Mouse (Mus musculus) gastrocnemius, postnatal 36 days (tissue): ENCODE results near the gene Dnajc7. TPM values are rescaled to one million over a fixed set of nuclear protein-coding genes. Genes with fewer than 3 reads are reported as not detected.
"Not testable (repeated sequence)": the region's sequence is repeated elsewhere in the genome, so short reads cannot be mapped to it uniquely, and the experiment has no call there.

Experiments used
- DNase-seq, 2 experiments: peaks; one replicate each; pipeline ENCODE4 v3.0.0; 2022
- intact Hi-C: fragments of 180-260 bp; cut with DNase I; formaldehyde crosslinking; loops from one replicate; pipeline ENCODE4 v1.15.1; 2025
- total RNA-seq, 2 experiments: library from RNA; stranded (reverse); gene quantifications; 2 replicates each; pipeline ENCODE4 v1.2.3; 2021

Dnajc7 gene
- total RNA-seq, 2 experiments from 2014 or later: 105 to 110 TPM

DNA sequence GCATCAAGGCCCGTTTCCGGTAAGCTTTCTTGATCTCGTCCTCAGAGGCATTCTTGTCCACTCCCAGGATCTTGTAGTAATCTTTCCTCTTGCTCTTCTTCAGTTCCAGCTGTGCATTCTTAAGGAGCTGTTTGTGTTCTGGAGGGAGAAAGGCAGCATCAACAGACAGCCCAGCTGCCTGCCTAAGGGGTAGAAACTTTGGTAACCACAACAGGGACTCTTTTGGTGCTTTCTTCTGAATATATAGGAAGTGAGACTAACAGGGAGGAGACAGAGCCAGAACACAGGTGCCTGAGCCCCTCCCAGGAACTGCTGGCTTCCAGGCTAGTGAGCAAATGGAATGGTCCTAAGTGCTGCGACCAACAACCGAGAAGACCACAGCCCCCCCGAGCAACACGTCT, 35.4 kb downstream of the Dnajc7 start:
- intact Hi-C loops: no loop called here
- no peak for DNase-seq

DNA sequence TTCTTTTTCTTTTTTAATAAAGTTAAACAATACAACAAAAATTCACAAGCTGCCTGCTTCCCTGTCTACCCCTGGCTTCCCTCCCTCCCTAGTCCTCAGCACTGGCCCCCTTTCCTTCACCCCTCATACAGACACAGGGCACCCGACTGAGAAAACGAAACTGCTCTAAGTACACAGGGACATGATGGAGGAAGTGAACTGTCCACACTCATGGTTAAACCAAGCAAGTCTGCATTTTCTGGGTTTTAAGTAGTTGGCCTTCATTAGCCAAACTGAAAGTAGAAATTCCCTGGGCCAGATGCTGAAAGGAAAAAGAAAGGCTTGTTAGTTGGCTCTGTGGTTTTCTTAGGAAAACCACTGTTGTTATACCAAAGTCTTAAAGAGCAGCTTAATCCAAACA, 37.1 kb downstream of the Dnajc7 start:
- intact Hi-C loops: no loop called here
- no peak for DNase-seq

DNA sequence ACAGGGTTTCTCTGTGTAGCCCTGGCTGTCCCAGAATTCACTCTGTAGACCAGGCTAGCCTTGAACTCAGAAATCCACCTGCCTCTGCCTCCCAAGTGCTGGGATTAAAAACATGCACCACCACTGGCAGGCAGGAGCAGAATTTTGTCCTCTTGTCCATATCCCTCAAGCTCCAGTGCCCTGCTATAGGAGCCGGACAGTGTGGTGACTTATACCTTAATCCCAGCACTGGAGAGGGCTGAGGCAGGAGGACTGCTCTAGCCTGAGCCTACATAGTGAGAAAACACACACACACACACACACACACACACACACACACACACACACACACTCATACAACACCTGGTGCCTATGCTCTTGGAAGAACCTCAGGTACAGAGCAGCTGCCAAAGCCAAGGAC, 37.6 kb downstream of the Dnajc7 start:
- intact Hi-C loops, DNase-seq: not testable (repeated sequence)

DNA sequence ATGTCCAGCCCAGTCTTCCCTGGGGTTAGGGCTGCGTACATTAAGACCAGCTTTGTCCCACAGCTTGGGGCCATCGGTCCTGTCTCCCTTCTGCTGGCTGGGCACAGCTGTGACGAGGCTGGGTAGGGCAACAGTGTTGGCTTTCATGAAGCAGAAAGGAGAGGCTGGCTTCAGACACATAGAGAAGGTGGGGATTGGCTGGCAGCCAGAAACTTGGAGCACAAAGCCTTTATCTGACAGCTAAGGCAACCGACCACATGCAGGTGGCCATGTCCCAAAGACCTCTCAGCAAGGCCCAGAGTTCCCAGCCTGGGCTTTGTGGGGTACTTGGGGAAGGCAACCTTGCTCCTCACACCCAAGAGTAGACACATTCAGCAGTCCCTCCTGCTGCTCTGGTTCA, 38.2 kb downstream of the Dnajc7 start:
- intact Hi-C loops: no loop called here
- no peak for DNase-seq

DNA sequence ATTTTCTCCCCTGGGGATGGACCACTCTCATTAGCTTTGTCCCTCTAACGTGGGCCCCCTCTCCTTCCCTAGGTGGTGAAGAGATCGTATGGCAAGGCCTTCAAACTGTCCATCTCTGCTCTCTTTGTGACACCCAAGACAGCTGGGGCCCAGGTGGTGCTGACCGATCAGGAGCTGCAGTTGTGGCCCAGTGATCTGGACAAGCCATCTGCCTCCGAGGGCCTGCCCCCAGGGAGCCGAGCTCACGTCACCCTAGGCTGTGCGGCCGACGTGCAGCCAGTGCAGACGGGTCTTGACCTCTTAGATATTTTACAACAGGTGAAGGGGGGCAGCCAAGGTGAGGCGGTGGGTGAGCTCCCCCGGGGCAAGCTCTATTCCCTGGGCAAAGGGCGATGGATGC, 39.7 kb downstream of the Dnajc7 start:
- no peak for DNase-seq
- intact Hi-C loops: no loop called here

DNA sequence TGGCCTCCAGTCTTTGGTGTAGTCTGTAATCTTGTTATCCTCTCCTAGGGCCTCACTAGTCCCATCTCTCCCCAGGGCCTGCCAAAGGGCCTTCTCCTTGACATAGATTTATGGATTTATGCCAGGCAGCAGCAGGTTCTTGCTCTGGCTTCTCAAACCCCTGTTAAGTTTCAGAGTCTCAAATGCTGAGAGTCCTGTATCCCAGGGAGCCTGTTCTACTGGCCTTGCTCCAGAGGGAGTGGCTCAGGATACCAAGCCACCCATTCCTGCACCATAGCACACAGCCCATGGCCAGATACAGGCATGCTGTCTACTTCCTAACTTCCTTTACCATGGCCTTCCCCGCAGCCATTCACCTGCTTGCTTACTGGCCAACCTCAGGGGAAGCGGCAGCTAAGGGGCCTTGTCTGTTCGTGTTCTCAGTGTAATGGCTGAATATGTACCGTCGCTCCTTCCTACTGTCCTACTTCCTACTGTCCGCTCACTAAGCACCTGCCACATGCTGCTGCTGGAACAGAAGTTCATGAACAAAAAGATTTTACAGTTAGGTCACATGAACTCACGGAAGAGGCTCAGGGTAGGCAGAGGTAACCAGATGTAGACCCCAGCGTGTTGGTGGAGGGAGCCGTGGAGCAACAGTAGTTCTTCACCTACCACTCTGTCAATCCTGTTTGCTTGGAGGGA, 40.7 kb downstream of the Dnajc7 start:
- DNase-seq: no peak
- intact Hi-C loops: no loop called here

DNA sequence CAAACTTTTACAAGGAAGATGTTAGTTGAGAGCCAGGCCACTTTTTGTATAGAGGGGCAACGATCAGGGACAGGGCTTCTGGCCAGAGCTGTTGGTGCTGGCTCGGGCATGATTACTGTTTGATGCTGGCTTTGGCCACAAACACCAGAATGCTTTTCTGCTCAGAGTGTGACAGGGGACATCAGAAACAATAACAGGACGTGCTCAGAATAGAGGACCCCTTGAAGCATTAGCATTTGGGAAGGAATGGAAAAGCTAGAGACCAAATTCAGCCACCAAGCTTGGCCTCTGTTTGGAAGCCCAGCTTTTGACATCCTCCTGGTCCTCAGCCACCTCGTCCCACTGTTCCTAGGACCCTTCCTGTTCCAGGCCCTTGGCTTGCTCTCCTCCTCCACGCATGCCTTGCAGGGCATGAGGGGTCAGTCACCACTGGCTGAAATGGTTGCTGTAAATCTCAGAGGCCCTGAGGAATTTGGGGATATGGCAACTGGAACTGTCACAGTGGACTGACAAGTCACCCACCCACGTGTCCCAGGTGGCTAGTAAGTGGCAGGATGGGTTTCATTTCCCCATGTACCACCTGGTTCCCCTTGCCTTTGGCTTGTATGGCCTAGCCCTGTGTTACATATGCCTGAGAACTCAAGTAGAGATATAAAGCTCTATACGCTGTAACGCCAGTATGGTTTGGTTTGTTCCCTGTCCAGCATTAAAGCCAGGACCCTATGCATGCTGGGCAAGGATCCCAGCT, 41.9 kb downstream of the Dnajc7 start:
- intact Hi-C loops: no loop called here
- no peak for DNase-seq

DNA sequence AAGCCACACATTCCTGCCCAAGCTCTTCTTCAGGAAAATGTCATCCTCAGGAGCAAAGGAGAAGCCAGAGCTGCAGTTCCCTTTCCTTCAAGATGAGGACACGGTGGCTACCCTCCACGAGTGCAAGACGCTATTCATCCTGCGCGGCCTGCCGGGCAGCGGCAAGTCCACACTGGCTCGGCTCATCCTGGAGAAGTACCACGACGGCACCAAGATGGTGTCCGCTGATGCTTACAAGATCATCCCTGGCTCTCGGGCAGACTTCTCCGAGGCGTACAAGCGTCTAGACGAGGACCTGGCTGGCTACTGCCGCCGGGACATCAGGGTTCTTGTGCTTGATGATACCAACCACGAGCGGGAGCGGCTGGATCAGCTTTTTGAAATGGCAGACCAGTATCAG, 43.7 kb downstream of the Dnajc7 start:
- intact Hi-C loops: no loop called here
- DNase-seq: no peak

DNA sequence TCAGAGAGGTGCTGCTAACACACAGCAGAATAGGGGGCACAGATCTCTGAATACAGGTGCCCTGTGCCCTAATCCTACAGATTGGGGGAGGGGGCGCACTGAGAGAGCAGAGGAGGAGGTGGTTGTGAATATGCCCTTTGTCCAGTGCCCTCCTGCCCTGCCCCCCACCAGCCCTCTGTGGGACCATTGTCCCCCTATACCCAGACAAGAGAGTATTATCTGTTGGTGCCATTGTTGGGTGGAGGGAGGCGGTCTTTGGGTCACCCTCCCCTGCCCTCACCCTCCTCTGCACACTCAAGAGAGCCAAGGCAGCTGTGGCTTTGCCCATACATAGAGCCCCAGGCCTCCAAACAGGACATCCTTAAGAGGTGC, 44.5 kb downstream of the Dnajc7 start:
- DNase-seq: no peak
- intact Hi-C loops: no loop called here

DNA sequence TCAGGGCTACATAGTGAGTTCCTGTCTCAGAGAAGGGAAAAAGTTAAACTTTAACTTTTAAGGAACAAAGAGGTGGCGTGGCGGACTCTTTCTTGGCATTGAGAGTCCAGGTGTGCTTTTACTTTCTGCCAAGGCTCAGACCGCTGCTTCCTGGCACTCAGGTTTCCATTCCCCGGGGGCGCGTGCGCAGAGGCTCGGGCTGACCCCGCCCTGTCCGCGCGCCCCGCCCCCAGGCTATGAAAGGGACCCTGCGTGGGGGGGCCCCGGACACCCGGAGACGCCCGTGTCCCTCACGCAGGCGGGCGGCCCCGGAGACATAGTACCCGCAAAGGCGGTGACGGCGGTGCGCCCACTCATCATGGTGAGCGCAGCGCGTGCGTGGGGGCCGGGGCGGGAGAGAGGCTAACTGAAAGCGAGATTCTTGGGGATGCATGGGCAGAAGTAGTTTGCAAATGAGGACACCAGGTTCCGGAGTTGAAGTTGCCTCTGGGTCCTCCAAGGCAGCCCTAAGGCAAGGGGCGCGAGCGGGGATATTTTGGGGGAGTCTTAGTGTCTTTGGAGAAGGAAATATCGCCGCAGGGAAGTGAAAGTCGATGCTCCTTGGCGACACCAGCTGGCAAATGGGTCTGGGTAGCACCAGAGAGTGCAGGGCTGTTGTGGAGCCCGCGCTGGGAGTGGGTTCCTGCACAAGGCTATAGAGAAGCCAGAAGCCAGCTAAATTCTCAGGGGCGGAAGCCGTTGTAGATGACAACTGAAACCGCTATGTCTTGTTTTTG, 45.1 kb downstream of the Dnajc7 start, which contains the start of gene Cnp:
Gene Cnp (plus strand): TSS at position 197 of the 776 bp plus-strand sequence.
- DNase-seq: peak; percentile 64 to 70
- intact Hi-C loops: no loop called here

DNA sequence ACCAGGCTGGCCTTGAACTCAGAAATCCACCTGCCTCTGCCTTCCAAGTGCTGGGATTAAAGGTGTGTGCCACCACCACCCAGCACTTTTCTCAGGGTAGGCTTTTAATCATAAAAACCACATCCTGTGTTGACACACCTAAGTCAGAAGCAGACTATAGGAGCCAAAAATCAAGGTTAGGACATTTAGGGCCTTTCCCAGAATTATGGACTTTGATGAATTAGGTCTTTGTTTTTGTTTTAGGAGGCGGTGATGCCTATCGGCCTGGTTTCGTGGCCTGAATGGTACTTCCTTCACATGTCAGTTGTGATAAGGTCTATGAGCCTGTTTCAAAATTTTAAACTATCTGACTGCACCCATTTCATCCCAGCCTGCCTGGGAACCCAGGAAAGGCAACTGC, 45.8 kb downstream of the Dnajc7 start:
- intact Hi-C loops: no loop called here
- no peak for DNase-seq

DNA sequence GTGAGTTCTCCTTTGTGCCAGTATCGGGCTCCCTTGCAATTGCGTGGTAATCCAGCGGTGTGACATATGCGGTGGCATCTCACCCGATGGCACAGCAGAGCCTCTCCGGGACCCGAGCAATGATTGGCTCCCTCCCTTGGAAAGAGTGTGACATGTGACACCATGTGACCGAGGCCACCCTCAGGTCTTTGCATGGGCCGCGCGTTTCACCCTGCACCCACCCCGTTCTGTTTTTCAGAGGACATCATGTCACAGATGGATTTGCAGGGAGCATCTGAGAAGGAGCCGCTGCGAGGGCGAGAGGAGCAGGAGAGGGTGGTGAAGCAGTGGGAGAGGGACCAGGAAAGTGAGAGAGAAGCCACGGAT, 48.8 kb downstream of the Dnajc7 start:
- intact Hi-C loops: loop anchor here (2.0 kb wide), 2 partner anchors 56 to 132 kb away; no protein-coding TSS in a partner anchor
- DNase-seq: no peak

DNA sequence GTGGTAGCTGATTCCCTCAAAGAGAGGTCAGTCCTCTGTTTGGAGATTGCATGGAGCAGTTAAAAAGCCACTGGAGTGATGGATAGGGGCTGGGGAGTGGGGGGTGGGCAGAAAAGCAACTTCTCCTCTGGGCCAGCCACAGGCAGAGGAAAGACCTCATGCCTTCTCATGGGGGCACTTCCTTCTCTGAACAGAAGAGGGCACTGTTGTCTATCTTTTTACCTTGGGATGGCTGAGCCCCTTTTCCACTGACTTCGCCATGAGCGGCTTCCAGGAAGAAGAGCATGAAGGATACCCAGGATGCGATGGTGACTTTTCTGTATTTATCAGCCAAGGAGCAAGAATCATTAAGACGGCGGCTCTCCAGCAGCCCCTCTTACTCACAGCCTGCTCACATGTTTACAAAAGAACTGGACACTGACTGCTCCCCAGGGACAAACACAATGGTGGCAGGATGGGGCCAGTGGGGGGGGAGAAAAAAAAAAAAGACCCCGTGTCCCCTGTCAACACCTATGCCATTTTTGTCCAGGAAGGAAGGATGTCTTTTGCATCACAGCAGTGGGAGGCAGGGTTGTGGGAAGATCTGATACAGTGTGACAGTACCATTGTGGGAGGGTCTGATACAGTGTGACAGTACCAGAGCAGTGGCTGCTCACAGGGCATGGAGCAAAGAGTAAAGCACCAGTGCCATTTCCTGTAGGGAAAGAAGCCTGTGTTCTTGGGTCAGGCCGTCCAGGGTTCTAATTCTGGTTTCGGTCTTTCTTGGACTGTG, 49.4 kb downstream of the Dnajc7 start:
- intact Hi-C loops: loop anchor here (2.0 kb wide), 2 partner anchors 56 to 132 kb away; no protein-coding TSS in a partner anchor
- peak in 1 of 2 experiments; percentile 48 for DNase-seq

DNA sequence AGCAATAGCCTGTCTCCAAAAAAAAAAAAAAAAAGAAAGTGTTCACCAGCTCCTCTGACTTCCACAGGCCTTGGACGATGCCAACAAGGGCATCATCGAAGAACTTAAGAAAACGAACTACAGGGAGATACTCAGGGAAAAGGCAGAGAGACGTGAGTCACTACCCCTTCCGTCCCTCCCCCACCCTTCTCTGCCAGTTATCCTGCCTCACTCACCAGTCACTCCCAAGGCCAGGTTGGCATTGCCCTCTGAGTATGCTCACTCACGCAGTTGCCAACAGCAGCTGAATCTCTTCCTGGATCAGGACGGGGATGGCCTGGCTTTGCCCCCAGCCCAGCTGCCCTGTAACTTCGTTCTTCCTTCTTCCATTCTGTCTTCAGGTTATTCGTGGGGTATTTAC, 50.2 kb downstream of the Dnajc7 start:
- intact Hi-C loops: loop anchor here (2.0 kb wide), 2 partner anchors 57 to 133 kb away; no protein-coding TSS in a partner anchor
- DNase-seq: no peak

DNA sequence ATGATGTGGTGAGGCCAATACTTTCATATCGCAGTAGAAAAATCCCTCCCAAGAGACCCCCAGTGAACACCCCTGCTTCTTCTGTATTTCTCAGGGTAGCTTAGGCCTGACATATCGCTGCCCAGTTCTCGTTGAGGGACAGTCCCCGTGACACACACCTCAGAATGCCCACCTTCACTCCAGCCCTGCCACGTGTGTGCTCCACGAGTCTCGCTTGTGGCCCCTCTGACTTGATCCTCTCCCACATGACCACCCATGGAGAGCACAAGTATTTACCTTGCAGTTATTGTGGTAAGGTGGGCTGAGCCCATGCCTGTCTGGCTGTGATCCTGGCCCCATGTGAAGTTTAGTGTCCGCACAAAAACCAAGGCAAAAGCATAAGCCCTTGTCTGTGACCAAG, 51.3 kb downstream of the Dnajc7 start:
- no peak for DNase-seq
- intact Hi-C loops: no loop called here

DNA sequence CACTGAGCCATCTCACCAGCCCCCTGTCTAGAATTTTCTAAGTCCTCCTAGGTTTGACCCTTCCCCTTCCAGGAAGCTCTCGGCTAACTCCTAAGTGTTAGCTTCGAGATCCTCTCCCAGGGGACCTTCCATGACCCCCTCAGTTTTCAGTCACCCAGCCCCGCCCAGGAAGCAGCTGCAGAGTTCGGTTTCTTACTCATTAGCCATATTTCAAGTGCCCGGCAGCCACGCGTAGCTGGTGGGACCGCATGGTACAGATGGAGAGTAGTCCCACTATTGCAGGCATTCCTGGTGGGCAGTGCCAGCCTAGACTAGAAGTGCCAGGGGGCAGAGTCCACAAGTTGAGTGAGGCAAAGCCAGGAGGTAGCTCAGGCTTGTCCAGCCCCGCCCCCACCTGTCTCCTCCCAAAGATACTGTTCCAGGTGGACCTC, 52.1 kb downstream of the Dnajc7 start:
- DNase-seq: no peak
- intact Hi-C loops: no loop called here

DNA sequence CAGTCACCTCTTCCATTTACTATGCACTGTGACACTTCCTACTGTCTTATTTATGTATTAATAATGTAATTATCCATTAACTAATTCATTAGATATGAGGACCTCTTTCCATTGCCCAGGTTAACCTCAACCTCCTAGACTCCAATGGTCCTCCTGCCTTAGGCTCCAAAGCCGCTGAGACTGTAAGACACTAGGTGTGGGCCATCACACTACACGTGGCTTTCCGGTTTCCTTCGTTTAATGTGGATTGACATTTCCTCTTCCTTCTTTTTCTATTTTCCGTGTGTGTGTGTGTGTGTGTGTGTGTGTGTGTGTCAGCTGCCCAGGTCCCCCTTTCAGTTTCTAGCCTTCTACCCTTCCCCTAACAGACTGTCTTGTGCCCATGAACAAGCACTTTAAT, 52.7 kb downstream of the Dnajc7 start:
- no peak for DNase-seq
- intact Hi-C loops: no loop called here

DNA sequence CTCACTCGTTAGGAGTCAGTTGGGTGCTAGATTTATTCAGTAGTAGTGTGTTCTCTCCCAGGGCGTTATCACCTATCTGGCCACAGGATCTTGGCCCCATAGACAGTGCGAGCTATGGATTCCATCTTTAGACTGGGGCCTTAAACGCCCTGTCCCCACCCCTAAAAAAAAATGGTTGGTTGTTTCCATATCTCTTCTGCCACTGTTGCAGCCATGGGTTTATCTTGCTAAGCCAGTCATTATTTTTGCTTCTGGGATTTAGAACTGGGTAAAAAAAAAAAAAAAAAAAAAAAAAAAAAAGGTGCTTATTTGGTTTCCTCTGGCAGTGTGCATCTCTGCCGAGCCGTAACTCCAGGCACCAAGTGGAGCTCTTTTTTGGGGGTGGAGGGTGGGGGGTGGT, 55.3 kb downstream of the Dnajc7 start:
- intact Hi-C loops: no loop called here
- DNase-seq: no peak

DNA sequence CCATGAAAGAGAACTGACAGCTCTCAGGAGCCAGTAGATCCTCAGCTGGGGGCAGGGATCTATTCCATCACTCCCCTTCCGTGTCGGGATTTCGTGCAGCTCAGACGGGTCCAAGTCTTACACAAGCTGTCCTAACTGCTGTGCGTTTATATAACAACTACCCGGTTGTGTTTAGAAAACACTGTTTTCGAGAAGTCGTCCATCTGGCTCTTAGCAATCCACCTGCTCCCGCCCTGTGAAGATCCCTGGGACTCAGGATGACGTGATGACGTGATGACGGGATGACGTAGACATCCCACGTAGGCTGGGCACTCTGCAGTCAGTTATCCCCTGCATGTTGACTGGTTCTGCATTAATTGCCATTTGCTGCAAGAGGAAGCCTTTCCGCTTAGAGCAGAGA, 55.7 kb downstream of the Dnajc7 start:
- DNase-seq: no peak
- intact Hi-C loops: no loop called here

DNA sequence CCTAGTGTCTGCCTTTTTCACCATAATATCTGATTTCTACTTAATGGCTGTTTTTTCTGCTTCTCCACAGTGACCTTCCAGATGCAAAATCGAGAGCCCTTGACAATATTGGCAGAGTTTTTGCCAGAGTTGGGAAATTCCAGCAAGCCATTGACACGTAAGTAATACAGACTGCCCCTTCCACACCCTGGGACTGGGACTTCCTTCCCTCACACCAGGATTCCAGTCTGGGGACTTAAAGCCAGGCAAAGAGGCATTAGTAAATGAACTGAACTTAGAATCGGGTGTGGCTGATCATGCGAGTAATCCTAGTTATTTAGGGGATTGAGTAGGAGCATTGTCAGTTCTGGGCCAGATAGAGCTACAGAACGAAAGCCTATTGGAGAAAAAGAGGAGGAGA, 58.2 kb downstream of the Dnajc7 start:
- intact Hi-C loops: no loop called here
- DNase-seq: no peak

DNA sequence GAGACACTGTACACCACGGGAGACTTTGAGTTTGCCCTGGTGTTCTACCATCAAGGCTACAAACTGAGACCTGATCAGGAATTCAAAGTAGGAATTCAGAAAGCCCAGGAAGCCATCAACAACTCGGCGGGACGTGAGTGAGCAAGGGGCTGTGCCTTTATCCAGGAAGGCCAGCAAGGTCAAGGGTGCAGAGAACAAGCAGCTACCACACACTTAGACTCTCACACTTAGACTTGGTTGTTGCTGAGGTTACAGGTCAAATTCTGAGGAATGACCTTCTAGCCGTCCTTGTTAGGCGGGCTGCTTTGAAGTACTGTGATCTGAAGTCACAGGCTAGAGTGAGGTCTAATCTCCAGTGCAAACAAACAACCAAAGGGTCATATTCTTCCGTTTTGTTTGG, 60.5 kb downstream of the Dnajc7 start:
- intact Hi-C loops: loop anchor here (5.0 kb wide), 1 partner anchor 72 kb away; no protein-coding TSS in a partner anchor
- no peak for DNase-seq
